Mouse (Mus musculus): Measurements from ENCODE around the gene Rasa1. TPM values are rescaled to one million over a fixed set of nuclear protein-coding genes. Genes with fewer than 3 reads are reported as not detected.

Rasa1 gene
- polyA plus RNA-seq (2012; ENCODE audit: low replicate concordance), result 6.3 and 8.8 TPM in 2 replicates

GRCm38 (mm10) chr13:85288843-85289713, at the start of gene Rasa1:
Gene Rasa1, minus strand, starts transcription at chr13:85289130.

GRCm38 (mm10) chr13:85188903-85189643, 99.9 kb downstream of the Rasa1 start, which contains the start of gene Ccnh:
Gene Ccnh, plus strand, starts transcription at chr13:85189408.

Other genes with a start within 250 kb of the Rasa1 start
- 6.4 and 15.9 TPM in 2 replicates for gene Ccnh, start 99.7 kb downstream of the Rasa1 start, polyA plus RNA-seq (2012; ENCODE audit: low replicate concordance)